Mouse (Mus musculus) bone marrow, adult 2 months (tissue): Measurements from ENCODE around the gene Rccd1.

ENCODE experiments used
- CTCF ChIP-seq: fragments of 200-500 bp; IDR thresholded peaks from 2 replicates; pipeline ENCODE4 v1.5.1; 2011; ENCODE audit warnings: low read length, control low read depth; ENCODE audit not compliant: control insufficient read depth, insufficient read depth
- POLR2A ChIP-seq: fragments of 200-500 bp; IDR thresholded peaks from 2 replicates; pipeline ENCODE4 v1.6.1; 2011; ENCODE audit warnings: low read depth, mild to moderate bottlenecking, control low read depth, low read length, borderline replicate concordance; ENCODE audit not compliant: control insufficient read depth

GRCm38 (mm10) chr7:80342858-80343257 is 18.6 kb upstream of the Rccd1 start, which contains the start of gene Hddc3:
- TF ChIP-seq POLR2A (peak; percentile 81; the same call in 1 of the 2 replicates), CTCF (peak; percentile 73)
